Mouse (Mus musculus) embryonic fibroblast, embryonic 13.5 days (primary cell): ENCODE results near the gene Col4a3bp.

ENCODE experiments used
- CTCF ChIP-seq: IDR thresholded peaks from 2 replicates; pipeline ENCODE4 v1.5.1; 2011; ENCODE audit warnings: mild to moderate bottlenecking, control low read depth, low read length, moderate library complexity, borderline replicate concordance; ENCODE audit not compliant: insufficient read depth
- POLR2A ChIP-seq: IDR thresholded peaks from 2 replicates; pipeline ENCODE4 v1.6.1; 2011; ENCODE audit warnings: low read depth, mild to moderate bottlenecking, control low read depth, low read length, moderate library complexity

- no peak for TF ChIP-seq CTCF
- TF ChIP-seq POLR2A = no peak
Observed at GRCm38 (mm10) chr13:96594070-96594469, 51.7 kb downstream of the Col4a3bp start.
